Mouse (Mus musculus) ES-E14 (cell line): ENCODE measurements at regions not wholly inside any gene's neighbourhood (a gene's known extent, or its start where the extent isn't known, plus 50 kb on each side); places are given as distances from the start of the nearest gene placed in this dataset.

Experiments
- MAFK ChIP-seq: IDR thresholded peaks from 2 replicates; pipeline ENCODE4 v1.6.1; 2014; ENCODE audit warnings: mild to moderate bottlenecking, low read depth, low read length, inconsistent platforms; ENCODE audit not compliant: insufficient read depth
- ZC3H11A ChIP-seq: IDR thresholded peaks from 2 replicates; pipeline ENCODE4 v1.6.1; 2012; ENCODE audit warnings: low read depth, mild to moderate bottlenecking, inconsistent platforms, low read length, borderline replicate concordance
- ZNF384 ChIP-seq: IDR thresholded peaks from 2 replicates; pipeline ENCODE4 v1.6.1; 2012; ENCODE audit warnings: low read depth, low read length, inconsistent platforms

GRCm38 (mm10) chr8:10781860-10782259 lies 226.4 kb downstream of the Irs2 start:
- TF ChIP-seq ZNF384, result no peak
- TF ChIP-seq MAFK, result no peak
- TF ChIP-seq ZC3H11A, result no peak
